Mouse (Mus musculus): ENCODE measurements around the gene Ano10. TPM values are rescaled to one million over a fixed set of nuclear protein-coding genes. Genes with fewer than 3 reads are reported as not detected.

Gene Ano10
- polyA plus RNA-seq, 1 experiment, result 63.6 TPM

- H3K27ac ChIP-seq (ENCODE audit: insufficient read depth, low read length), result no peak overlapping the region
- TF ChIP-seq CTCF (IDR thresholded peaks at IDR 0.05; ENCODE audit: borderline replicate concordance, insufficient read depth, low read length) (no peak), POLR2A (IDR thresholded peaks at IDR 0.05; ENCODE audit: low read depth, low read length) (no peak)
- no peak overlapping the region for H3K4me3 ChIP-seq (ENCODE audit: insufficient read depth, low read length)
- H3K4me1 ChIP-seq (ENCODE audit: control insufficient read depth, insufficient read depth, low read length), result peaks cover 8% of the 10 kb centered on the region
Observed at GRCm38 (mm10) chr9:122127271-122127785, 166.9 kb downstream of the Ano10 start.

GRCm38 (mm10) chr9:122126790-122127189 lies 167.4 kb downstream of the Ano10 start:
- H3K4me3 ChIP-seq (ENCODE audit: insufficient read depth, low read length), result no peak overlapping the region
- no peak overlapping the region for H3K27ac ChIP-seq (ENCODE audit: insufficient read depth, low read length)
- H3K4me1 ChIP-seq (ENCODE audit: control insufficient read depth, insufficient read depth, low read length), result peaks cover 8% of the 10 kb centered on the region
- TF ChIP-seq POLR2A (IDR thresholded peaks at IDR 0.05; ENCODE audit: low read depth, low read length) (no peak), CTCF (IDR thresholded peaks at IDR 0.05; ENCODE audit: borderline replicate concordance, insufficient read depth, low read length) (no peak)

Other genes with a start within 250 kb of the Ano10 start
- gene Snrk, start 177.2 kb downstream of the Ano10 start, polyA plus RNA-seq (2011; ENCODE audit: insufficient read length, low read depth, missing spikeins), result 48.8 and 51.2 TPM in 2 replicates
- gene Abhd5, start 57.2 kb upstream of the Ano10 start, polyA plus RNA-seq (2011; ENCODE audit: insufficient read length, low read depth, missing spikeins), result 53.0 and 61.6 TPM in 2 replicates

All from embryonic fibroblast, embryonic 13.5 days (primary cell).